ENCODE assay signal across 8 mouse cellular contexts in the genomic region with DNA sequence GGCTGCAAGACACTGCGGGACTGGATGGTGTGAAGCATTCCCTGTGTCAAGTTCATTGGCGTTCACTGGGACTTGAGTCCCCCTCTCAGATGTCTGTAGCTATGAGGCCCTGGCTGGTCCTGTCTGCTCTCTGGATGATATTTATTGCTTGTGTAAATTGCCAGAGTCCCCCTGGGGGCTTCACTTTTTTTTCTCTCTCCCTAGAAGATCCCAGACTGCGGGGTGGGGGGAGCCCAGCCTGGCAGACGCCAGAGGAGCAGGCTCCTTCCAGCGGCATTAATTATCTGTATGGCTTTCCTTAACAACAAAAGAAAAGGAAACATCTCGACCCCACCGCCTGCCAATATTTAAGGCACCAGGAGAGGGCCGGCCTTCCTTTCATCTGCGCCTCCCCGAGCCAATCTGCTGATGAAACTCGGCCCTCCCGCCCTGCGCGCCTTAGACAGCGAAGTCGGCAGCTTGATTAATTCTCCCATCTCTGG.
A peak's percentile ranks its signal among the peaks of the same experiment; 100 is the strongest.
DNase-seq lines count a peak whose midpoint lies in the region; ATAC-seq and TF ChIP-seq lines count a peak whose summit lies in the region.

No protein-coding gene starts in this region.

- no peak for DNase-seq in heart, postnatal 10 days
- DNase-seq in embryo, embryonic 10 days (ENCODE audit: low spot score), result peak; percentile 78
- no peak for DNase-seq in gastrocnemius, postnatal 10 days
- no peak for DNase-seq in left cerebral cortex, adult 2 months (ENCODE audit: extremely low spot score in 1 of 2, low spot score in 2 of 2)
- no peak for DNase-seq in heart, adult 11 months

- H3K36me3 ChIP-seq in heart, embryonic 11.5 days (ENCODE audit: control insufficient read depth, insufficient read depth, low read length), result no peaks in the 10 kb centered on the region
- H3K36me3 ChIP-seq in hindbrain, embryonic 16.5 days (ENCODE audit: control insufficient read depth, insufficient read depth, low read length), result no peaks in the 10 kb centered on the region
- no peaks in the 10 kb centered on the region for H3K36me3 ChIP-seq in midbrain, embryonic 13.5 days

- WGBS in heart, embryonic 11.5 days (ENCODE audit: insufficient replicate concordance), result 35% methylated on average over 16 of the region's 16 CpGs
- 5% methylated on average over 16 of the region's 16 CpGs for WGBS in hindbrain, embryonic 16.5 days
- WGBS in midbrain, embryonic 13.5 days, result 9% methylated on average over 16 of the region's 16 CpGs

- H3K4me3 ChIP-seq in heart, embryonic 11.5 days (ENCODE audit: low read depth, low read length), result no peak overlapping the region
- no peak overlapping the region for H3K4me3 ChIP-seq in hindbrain, embryonic 16.5 days (ENCODE audit: low read length)
- H3K4me3 ChIP-seq in midbrain, embryonic 13.5 days (replicated peaks), result no peak overlapping the region
- H3K4me3 ChIP-seq in left cerebral cortex, adult 2 months, result no peak overlapping the region

- ATAC-seq in heart, embryonic 11.5 days (replicated peaks; ENCODE audit: insufficient number of reproducible peaks, low FRiP score, low TSS enrichment), result no peak
- ATAC-seq in hindbrain, embryonic 16.5 days, result peak; percentile 81
- peak; percentile 75 for ATAC-seq in midbrain, embryonic 13.5 days

- peak overlapping the region; percentile 27; the same call in 1 of the 2 replicates for H3K4me2 ChIP-seq in heart, embryonic 11.5 days
- peak overlapping the region; percentile 39 for H3K4me2 ChIP-seq in hindbrain, embryonic 16.5 days (ENCODE audit: low read length)
- H3K4me2 ChIP-seq in midbrain, embryonic 13.5 days (replicated peaks), result peak overlapping the region; percentile 38

- no peak for TF ChIP-seq CTCF in left cerebral cortex, adult 2 months (IDR thresholded peaks at IDR 0.05)

- intact Hi-C loops in heart, postnatal 10 days (cut with DNase I), result no loop called here
- intact Hi-C loops in left cerebral cortex, adult 2 months (cut with DNase I), result no loop called here

- H3K4me1 ChIP-seq in heart, embryonic 11.5 days (ENCODE audit: control insufficient read depth, insufficient read depth, low read length), result peaks cover 18% of the 10 kb centered on the region
- H3K4me1 ChIP-seq in hindbrain, embryonic 16.5 days (ENCODE audit: control insufficient read depth, insufficient read depth, low read depth, low read length), result peaks cover 17% of the 10 kb centered on the region
- peaks cover 22% of the 10 kb centered on the region for H3K4me1 ChIP-seq in midbrain, embryonic 13.5 days (replicated peaks)

- H3K27ac ChIP-seq in heart, embryonic 11.5 days (ENCODE audit: low read depth, low read length), result peak overlapping the region; percentile 46; the same call in 1 of the 2 replicates
- peak overlapping the region; percentile 65 for H3K27ac ChIP-seq in hindbrain, embryonic 16.5 days (ENCODE audit: low read depth, low read length)
- peak overlapping the region; percentile 92 for H3K27ac ChIP-seq in midbrain, embryonic 13.5 days
- H3K27ac ChIP-seq in left cerebral cortex, adult 2 months, result no peak overlapping the region

- 0 out of 2 replicates have a peak overlapping the region, but pooled peaks have one; percentile 16 for H3K9ac ChIP-seq in heart, embryonic 11.5 days (ENCODE audit: low read depth, low read length)
- H3K9ac ChIP-seq in hindbrain, embryonic 16.5 days (ENCODE audit: low read depth, low read length), result peak overlapping the region; percentile 5
- H3K9ac ChIP-seq in midbrain, embryonic 13.5 days (replicated peaks), result peak overlapping the region; percentile 43

- no peaks in the 10 kb centered on the region for H3K9me3 ChIP-seq in heart, embryonic 11.5 days (replicated peaks; ENCODE audit: control insufficient read depth, low read length)
- no peaks in the 10 kb centered on the region for H3K9me3 ChIP-seq in hindbrain, embryonic 16.5 days (ENCODE audit: control insufficient read depth, low read length)
- no peaks in the 10 kb centered on the region for H3K9me3 ChIP-seq in midbrain, embryonic 13.5 days

- H3K27me3 ChIP-seq in heart, embryonic 11.5 days (ENCODE audit: control insufficient read depth, insufficient read depth, low read length), result no peaks in the 10 kb centered on the region
- no peaks in the 10 kb centered on the region for H3K27me3 ChIP-seq in hindbrain, embryonic 16.5 days (replicated peaks; ENCODE audit: control insufficient read depth, insufficient read depth, low read length)
- H3K27me3 ChIP-seq in midbrain, embryonic 13.5 days, result no peaks in the 10 kb centered on the region
